Mouse (Mus musculus) embryonic facial prominence, embryonic 11.5 days (tissue): Measurements from ENCODE around the gene Nav3. TPM values are rescaled to one million over a fixed set of nuclear protein-coding genes. Genes with fewer than 3 reads are reported as not detected.

Source experiments
- ATAC-seq: fragments of 200-750 bp; cut with Nextera tagmentation; replicated peaks from 2 replicates; pipeline ENCODE4 v1.8.0; 2017; ENCODE audit warnings: low read depth; ENCODE audit not compliant: insufficient number of reproducible peaks, low FRiP score, low TSS enrichment
- DNase-seq: peaks from one replicate; pipeline ENCODE4 v3.0.0-alpha.2; 2015; ENCODE audit warnings: low spot score
- H3K27ac ChIP-seq: fragments of 300-500 bp; sonication (generic); replicated peaks from 2 replicates; pipeline ENCODE4 v1.5.1; 2014; ENCODE audit warnings: mild to moderate bottlenecking, low read depth, low read length, control low read depth
- H3K27me3 ChIP-seq: fragments of 300-500 bp; sonication (generic); 2 replicates; pipeline ENCODE4 v1.6.1; 2014; ENCODE audit warnings: mild to moderate bottlenecking, low read length, moderate library complexity, mixed read lengths; ENCODE audit not compliant: control insufficient read depth, insufficient read depth
- H3K36me3 ChIP-seq: fragments of 300-500 bp; sonication (generic); replicated peaks from 2 replicates; pipeline ENCODE4 v1.6.1; 2014; ENCODE audit warnings: low read depth, mild to moderate bottlenecking, low read length, moderate library complexity, mixed read lengths; ENCODE audit not compliant: control insufficient read depth, insufficient read depth
- H3K4me1 ChIP-seq: fragments of 300-500 bp; sonication (generic); 2 replicates; pipeline ENCODE4 v1.6.1; 2014; ENCODE audit warnings: low read length, mixed read lengths; ENCODE audit not compliant: control insufficient read depth, insufficient read depth
- H3K4me2 ChIP-seq: fragments of 300-500 bp; sonication (generic); 2 replicates; pipeline ENCODE4 v1.6.1; 2014; ENCODE audit warnings: low read depth, mild to moderate bottlenecking, control low read depth, low read length, moderate library complexity
- H3K4me3 ChIP-seq: fragments of 300-500 bp; sonication (generic); 2 replicates; pipeline ENCODE4 v1.5.1; 2014; ENCODE audit warnings: low read depth, low read length, control low read depth
- H3K9ac ChIP-seq: fragments of 300-500 bp; sonication (generic); replicated peaks from 2 replicates; pipeline ENCODE4 v1.6.1; 2014; ENCODE audit warnings: mild to moderate bottlenecking, control low read depth, low read length
- H3K9me3 ChIP-seq: fragments of 300-500 bp; sonication (generic); replicated peaks from 2 replicates; pipeline ENCODE4 v1.6.1; 2016; ENCODE audit warnings: mild to moderate bottlenecking, low read length, inconsistent platforms, mixed read lengths; ENCODE audit not compliant: control insufficient read depth
- WGBS: fragments of 180-500 bp; shearing (Covaris S2); extraction: QIAGEN DNeasy Blood & Tissue Kit; methylation state at CpG from one replicate; pipeline ENCODE4 v1.1.7; 2014; 5-methylcytosine and 5-hydroxymethylcytosine counted together
- polyA plus RNA-seq: library from polyadenylated mRNA; unstranded; fragments of >200 nt; fragmentation: Nextera tagmentation; extraction: Ambion mirVana; gene quantifications from 2 replicates; pipeline ENCODE4 v1.2.1, GENCODE M21; 2014

Gene Nav3
- polyA plus RNA-seq, 1 experiment from 2014 or later, result 3.2 TPM

DNA sequence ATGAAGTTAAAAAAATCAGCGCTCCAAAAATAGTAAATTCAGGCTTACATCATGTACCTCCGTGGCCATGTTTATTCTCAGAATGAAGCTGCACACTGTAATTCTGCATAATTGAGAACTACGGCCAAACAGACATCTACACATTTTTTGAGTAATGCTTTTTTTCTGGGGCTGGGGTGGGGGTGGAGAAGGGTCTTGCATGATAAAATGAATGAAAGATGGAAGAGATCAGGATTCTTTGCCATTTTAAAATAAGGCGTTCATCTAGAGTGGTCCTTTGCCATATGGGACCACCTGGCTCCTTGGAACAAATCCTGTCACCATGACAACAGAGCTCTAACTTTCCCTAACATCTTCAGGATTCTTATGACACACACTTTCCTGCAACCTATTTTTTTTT, 146.5 kb downstream of the Nav3 start:
- H3K27ac ChIP-seq, result no peak overlapping the region
- no peaks in the 10 kb centered on the region for H3K36me3 ChIP-seq
- no peak overlapping the region for H3K4me2 ChIP-seq
- no peaks in the 10 kb centered on the region for H3K27me3 ChIP-seq
- no peak overlapping the region for H3K4me3 ChIP-seq
- H3K4me1 ChIP-seq, result no peaks in the 10 kb centered on the region
- no peaks in the 10 kb centered on the region for H3K9me3 ChIP-seq
- no peak overlapping the region for H3K9ac ChIP-seq
- no peak for DNase-seq
- WGBS, result 87% methylated on average over 4 of the region's 4 CpGs
- no peak for ATAC-seq

DNA sequence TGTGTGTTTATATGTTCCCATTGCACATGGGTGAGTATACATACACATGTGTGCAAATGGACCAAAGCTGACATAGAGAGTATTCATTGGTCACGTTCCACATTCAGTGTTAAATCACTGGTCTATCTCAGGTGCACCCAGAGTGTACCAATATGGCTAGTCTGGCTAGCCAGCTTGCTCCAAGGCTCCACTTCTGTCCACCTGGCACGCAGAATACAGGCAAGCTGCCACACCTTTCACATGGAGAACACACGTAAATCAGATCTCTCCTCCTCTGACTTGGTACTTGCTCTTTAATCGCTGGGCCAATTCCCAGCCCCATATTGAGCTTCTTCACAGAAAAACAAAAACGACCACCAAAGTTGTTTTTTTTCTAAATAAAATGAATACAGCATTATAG, 150.4 kb downstream of the Nav3 start:
- 85% methylated on average over 5 of the region's 5 CpGs for WGBS
- DNase-seq, result no peak
- H3K9ac ChIP-seq, result no peak overlapping the region
- H3K27ac ChIP-seq, result no peak overlapping the region
- no peaks in the 10 kb centered on the region for H3K4me1 ChIP-seq
- H3K4me3 ChIP-seq, result no peak overlapping the region
- no peak for ATAC-seq
- no peaks in the 10 kb centered on the region for H3K36me3 ChIP-seq
- H3K9me3 ChIP-seq, result no peaks in the 10 kb centered on the region
- H3K4me2 ChIP-seq, result no peak overlapping the region
- no peaks in the 10 kb centered on the region for H3K27me3 ChIP-seq

DNA sequence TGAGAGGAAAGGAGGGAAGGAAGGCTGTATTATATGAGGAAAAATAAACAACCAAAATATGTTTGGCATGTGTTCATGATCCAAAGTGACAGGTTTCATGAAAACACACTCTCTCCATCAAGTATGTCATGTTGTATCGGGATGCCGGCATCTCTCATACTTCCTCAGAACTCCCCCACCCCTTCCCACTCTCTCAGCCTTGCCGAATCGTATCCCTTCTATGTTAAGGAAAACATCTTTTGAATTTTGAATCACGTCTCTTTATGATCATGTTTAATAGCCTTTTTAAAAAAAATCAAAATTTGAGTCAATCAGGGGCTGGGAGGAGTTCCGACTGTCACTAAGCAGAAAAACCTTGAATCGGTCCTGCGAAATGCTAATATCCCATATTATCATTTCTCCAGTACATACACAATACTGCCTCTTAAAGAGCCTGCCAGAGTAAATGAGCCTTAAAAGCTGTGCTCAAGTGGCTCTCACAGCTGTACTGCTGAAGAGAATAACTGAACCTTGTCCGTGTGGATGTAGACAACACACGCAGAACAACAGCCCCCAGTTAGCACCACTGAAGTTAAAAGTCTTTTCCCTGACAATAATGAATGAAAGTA, 165.9 kb downstream of the Nav3 start:
- ATAC-seq, result no peak
- H3K4me1 ChIP-seq, result no peaks in the 10 kb centered on the region
- no peak for DNase-seq

DNA sequence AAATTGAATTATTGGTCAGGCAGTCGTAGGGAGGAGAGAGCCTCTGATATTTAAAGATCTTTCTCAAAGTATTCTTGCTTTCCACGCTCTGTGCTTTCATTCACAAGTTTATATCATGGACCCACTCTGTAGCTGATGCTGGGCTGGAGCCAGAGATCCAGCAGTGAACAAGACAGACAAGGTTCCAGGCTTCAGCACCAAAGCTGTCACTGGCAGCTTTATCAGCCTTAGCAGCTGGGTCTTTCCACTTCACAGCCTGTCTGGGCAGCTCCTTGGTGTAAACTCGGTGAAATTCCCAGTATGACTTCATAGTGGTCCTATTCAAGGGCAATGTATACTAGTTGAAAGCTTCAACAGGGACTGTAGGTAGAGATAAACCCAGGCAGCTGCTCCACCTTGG, 172.1 kb downstream of the Nav3 start:
- Histone ChIP-seq H3K4me2 (no peak overlapping the region), H3K4me1 (no peaks in the 10 kb centered on the region), H3K27ac (no peak overlapping the region), H3K9ac (no peak overlapping the region), H3K36me3 (no peaks in the 10 kb centered on the region), H3K9me3 (no peaks in the 10 kb centered on the region), H3K27me3 (no peaks in the 10 kb centered on the region), H3K4me3 (no peak overlapping the region)
- no peak for DNase-seq
- ATAC-seq, result no peak
- 80% methylated on average over 3 of the region's 3 CpGs for WGBS

More for the DNA sequence above, 165.9 kb downstream of the Nav3 start:
- Histone ChIP-seq H3K9ac (no peak overlapping the region), H3K4me3 (no peak overlapping the region), H3K36me3 (no peaks in the 10 kb centered on the region), H3K27ac (no peak overlapping the region), H3K27me3 (no peaks in the 10 kb centered on the region), H3K9me3 (no peaks in the 10 kb centered on the region), H3K4me2 (no peak overlapping the region)
- WGBS, result 92% methylated on average over 10 of the region's 10 CpGs

DNA sequence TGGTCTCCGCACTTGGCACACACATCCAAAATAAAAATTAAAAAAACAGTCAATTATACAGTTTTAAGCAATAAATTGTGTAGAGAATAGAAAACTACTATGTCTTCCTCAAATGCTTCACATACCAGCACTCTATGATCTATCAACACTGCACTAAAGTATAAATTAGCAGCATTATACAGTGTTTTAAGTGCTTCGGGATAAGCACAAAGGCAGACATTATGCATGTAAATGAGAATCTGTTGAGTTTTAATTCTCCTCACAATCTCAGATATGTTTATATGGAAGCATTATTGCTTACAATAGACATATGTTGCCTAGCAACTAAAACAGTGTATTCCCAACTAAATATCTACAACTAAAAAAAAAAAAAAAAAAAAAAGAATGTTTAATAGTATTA, 183.2 kb downstream of the Nav3 start:
- Histone ChIP-seq H3K4me2 (no peak overlapping the region), H3K4me3 (no peak overlapping the region), H3K9ac (no peak overlapping the region), H3K27ac (no peak overlapping the region), H3K36me3 (no peaks in the 10 kb centered on the region), H3K9me3 (no peaks in the 10 kb centered on the region), H3K4me1 (no peaks in the 10 kb centered on the region), H3K27me3 (no peaks in the 10 kb centered on the region)
- whole genome bisulfite sequencing, result 88% methylated on average over 2 of the region's 2 CpGs
- ATAC-seq (no peak), DNase-seq (no peak)

DNA sequence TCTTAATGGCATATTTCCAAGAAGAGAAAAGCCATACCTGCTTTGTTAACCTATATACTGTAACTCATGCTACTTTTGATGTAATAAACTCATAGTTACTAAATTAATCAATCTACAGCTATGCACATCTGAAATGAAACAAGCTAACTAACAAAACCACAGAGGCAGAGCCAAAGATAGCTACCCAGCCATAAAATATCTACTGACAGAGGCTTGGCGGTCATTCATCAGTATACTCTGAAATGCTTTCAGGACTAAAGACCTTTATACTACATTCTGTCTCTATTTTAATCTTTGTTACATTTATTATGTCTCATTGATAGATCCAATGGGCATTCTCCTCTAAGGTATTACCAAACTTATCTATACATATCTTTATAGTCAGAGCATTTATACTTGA, 185.4 kb downstream of the Nav3 start:
- Histone ChIP-seq H3K4me2 (no peak overlapping the region), H3K4me1 (no peaks in the 10 kb centered on the region), H3K9me3 (no peaks in the 10 kb centered on the region), H3K27ac (no peak overlapping the region), H3K4me3 (no peak overlapping the region), H3K27me3 (no peaks in the 10 kb centered on the region), H3K36me3 (no peaks in the 10 kb centered on the region), H3K9ac (no peak overlapping the region)
- no peak for ATAC-seq
- 96% methylated on average over 1 of the region's 1 CpGs for WGBS
- DNase-seq, result no peak

DNA sequence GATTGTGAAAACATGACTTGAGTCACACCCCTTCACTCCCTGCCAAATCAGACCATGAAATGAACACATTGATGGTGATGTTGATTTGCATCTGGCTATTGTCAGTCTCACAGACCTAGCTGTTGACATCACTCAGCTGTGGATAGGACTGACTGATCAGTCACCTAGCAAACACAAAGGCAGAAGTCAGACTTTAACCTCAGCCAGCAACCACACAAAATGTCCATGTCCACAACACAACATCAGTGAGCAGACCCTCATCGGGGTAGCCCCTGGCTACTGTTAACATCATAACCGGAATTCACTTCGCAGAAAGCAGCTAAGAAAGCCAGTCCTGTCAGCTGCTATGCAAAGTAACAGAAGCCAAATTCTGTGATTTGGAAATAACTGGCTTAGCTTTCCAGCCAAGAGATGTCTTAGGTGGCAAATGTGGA, 213.9 kb downstream of the Nav3 start:
- no peaks in the 10 kb centered on the region for H3K4me1 ChIP-seq
- 83% methylated on average over 3 of the region's 3 CpGs for WGBS
- H3K4me2 ChIP-seq, result no peak overlapping the region
- H3K4me3 ChIP-seq, result no peak overlapping the region
- H3K27ac ChIP-seq, result no peak overlapping the region
- H3K9me3 ChIP-seq, result no peaks in the 10 kb centered on the region
- H3K9ac ChIP-seq, result no peak overlapping the region
- ATAC-seq (no peak), DNase-seq (no peak)
- H3K27me3 ChIP-seq, result no peaks in the 10 kb centered on the region
- no peaks in the 10 kb centered on the region for H3K36me3 ChIP-seq

DNA sequence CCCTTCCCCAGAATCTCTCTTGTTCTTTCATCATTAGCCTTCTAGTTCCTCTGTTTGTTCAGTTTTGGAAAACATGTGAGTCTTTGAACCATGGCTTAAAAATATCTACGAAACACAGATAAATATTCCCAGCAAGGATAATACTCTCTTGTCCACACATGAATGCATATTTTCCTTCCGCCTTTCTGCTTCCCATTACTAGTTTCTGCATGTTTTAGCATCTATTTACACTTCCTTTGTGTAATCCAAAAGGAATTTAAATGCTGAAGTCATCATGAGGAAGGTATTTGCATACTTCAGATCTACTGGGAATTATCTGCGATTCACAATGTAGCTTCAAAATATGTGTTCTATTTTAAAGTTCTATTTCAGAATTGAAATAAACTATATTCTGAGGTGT, 215.3 kb downstream of the Nav3 start:
- no peak overlapping the region for H3K27ac ChIP-seq
- ATAC-seq, result no peak
- WGBS, result 76% methylated on average over 3 of the region's 3 CpGs
- H3K36me3 ChIP-seq, result no peaks in the 10 kb centered on the region
- no peak overlapping the region for H3K4me2 ChIP-seq
- H3K4me1 ChIP-seq, result no peaks in the 10 kb centered on the region
- no peak for DNase-seq
- H3K27me3 ChIP-seq, result no peaks in the 10 kb centered on the region
- H3K9ac ChIP-seq, result no peak overlapping the region
- H3K9me3 ChIP-seq, result no peaks in the 10 kb centered on the region
- H3K4me3 ChIP-seq, result no peak overlapping the region
